Mouse (Mus musculus): ENCODE measurements around the gene Tulp2.

DNA sequence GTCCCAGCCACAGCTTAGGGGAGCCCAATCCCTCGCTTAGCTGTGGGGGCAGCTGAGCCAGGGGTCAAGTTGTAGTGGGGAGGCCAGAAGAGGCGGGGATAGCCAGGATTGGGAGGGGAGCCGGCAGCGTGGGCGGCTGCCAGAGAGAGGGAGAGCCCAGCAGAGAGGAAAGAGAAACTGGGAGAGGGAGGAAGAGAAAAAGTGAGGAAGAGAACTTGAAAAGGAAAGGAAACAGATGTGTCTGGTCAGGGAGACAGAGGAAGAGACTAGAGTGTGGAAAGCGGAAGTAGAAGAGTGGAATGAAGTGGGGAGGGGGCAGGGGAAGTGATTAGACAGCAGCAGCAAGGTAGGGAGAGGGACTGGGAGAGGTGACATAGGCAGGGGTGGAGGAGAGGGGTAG is 47.8 kb downstream of the Tulp2 start:
- no peak for TF ChIP-seq POLR2A (IDR thresholded peaks at IDR 0.05; ENCODE audit: insufficient read length, low read depth)
- no peak for TF ChIP-seq REST (IDR thresholded peaks at IDR 0.05; ENCODE audit: insufficient read depth, insufficient read length)
- no peak for TF ChIP-seq MYOD1 (IDR thresholded peaks at IDR 0.05; ENCODE audit: control insufficient read depth in 1 of 3, insufficient read length in 2 of 3, low read depth in 2 of 3)
- no peak for TF ChIP-seq CEBPB (IDR thresholded peaks at IDR 0.05; ENCODE audit: insufficient read depth, poor library complexity, severe bottlenecking)
- no peak for TF ChIP-seq MAX (IDR thresholded peaks at IDR 0.05; ENCODE audit: low read depth)
- no peak for TF ChIP-seq USF1 (IDR thresholded peaks at IDR 0.05; ENCODE audit: low read depth)
- no peak for TF ChIP-seq E2F4 (IDR thresholded peaks at IDR 0.05; ENCODE audit: insufficient read depth)
- no peak for TF ChIP-seq TCF12 (IDR thresholded peaks at IDR 0.05; ENCODE audit: insufficient read depth, poor library complexity, severe bottlenecking)
- no peak for TF ChIP-seq SRF (IDR thresholded peaks at IDR 0.05; ENCODE audit: control insufficient read depth, insufficient read length, low read depth)
- no peak for TF ChIP-seq TCF3 (IDR thresholded peaks at IDR 0.05; ENCODE audit: insufficient read length, low read depth)
- no peak for TF ChIP-seq MYOG (IDR thresholded peaks at IDR 0.05; ENCODE audit: control insufficient read depth in 1 of 3, insufficient read depth in 1 of 3, insufficient read length in 2 of 3, low read depth in 2 of 3)
- TF ChIP-seq POLR2AphosphoS2 (IDR thresholded peaks at IDR 0.05; ENCODE audit: insufficient read length, low read depth) = no peak
